Mouse (Mus musculus) thymus, adult 2 months (tissue): ENCODE measurements at regions not wholly inside any gene's neighbourhood (a gene's known extent, or its start where the extent isn't known, plus 50 kb on each side); places are given as distances from the start of the nearest gene placed in this dataset.

Experiments used
- CTCF ChIP-seq: fragments of 200-500 bp; IDR thresholded peaks from 2 replicates; pipeline ENCODE4 v1.5.1; 2012; ENCODE audit warnings: mild to moderate bottlenecking, control low read depth, low read length, moderate library complexity, borderline replicate concordance; ENCODE audit not compliant: control insufficient read depth, poor library complexity, insufficient read depth; ENCODE audit errors: extremely low read depth
- POLR2A ChIP-seq: fragments of 200-500 bp; IDR thresholded peaks from 2 replicates; pipeline ENCODE4 v1.6.1; 2012; ENCODE audit warnings: mild to moderate bottlenecking, low read length, control low read depth, moderate library complexity; ENCODE audit not compliant: control insufficient read depth, poor library complexity, insufficient read depth; ENCODE audit errors: extremely low read depth

- no peak for TF ChIP-seq CTCF
- no peak for TF ChIP-seq POLR2A
Measured at GRCm38 (mm10) chr8:8486866-8487265, 174.2 kb downstream of the Efnb2 start.
